Mouse (Mus musculus): ENCODE measurements at regions not wholly inside any gene's neighbourhood (a gene's known extent, or its start where the extent isn't known, plus 50 kb on each side); places are given as distances from the start of the nearest gene placed in this dataset.

DNA sequence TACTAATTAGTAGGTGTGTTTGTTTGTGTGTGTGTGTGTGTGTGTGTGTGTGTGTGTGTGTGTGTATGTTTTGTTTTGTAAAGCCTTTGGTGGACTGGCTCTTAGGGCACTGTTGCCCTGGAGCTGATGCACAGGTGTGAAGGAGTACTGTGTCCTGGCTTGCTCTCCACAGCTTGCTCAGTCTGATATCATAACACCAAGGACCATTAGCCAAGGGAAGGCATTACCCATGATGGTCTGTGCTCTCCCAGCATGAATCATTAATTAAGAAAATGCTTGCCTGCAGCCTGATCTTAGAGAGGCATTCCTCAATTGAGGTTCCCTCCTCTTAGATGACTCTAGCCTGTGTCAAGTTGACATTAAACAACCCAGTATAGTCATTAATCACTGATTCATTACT, 54.7 kb downstream of the Spry2 start:
- no peaks in the 10 kb centered on the region for H3K36me3 ChIP-seq (ENCODE audit: control insufficient read depth, insufficient read depth, low read length)
- no peaks in the 10 kb centered on the region for H3K4me1 ChIP-seq (ENCODE audit: control insufficient read depth, insufficient read depth, low read length)
- no peak overlapping the region for H3K4me3 ChIP-seq (replicated peaks; ENCODE audit: low read length)
- no peaks in the 10 kb centered on the region for H3K27me3 ChIP-seq (ENCODE audit: control insufficient read depth, insufficient read depth, low read length)
- no peaks in the 10 kb centered on the region for H3K9me3 ChIP-seq (replicated peaks; ENCODE audit: control insufficient read depth, low read length)
- H3K27ac ChIP-seq (ENCODE audit: low read length): no peak overlapping the region
- no peak overlapping the region for H3K4me2 ChIP-seq (ENCODE audit: low read depth, low read length)
- H3K9ac ChIP-seq (ENCODE audit: low read length): no peak overlapping the region
- ATAC-seq (ENCODE audit: insufficient read depth, low FRiP score): no peak

DNA sequence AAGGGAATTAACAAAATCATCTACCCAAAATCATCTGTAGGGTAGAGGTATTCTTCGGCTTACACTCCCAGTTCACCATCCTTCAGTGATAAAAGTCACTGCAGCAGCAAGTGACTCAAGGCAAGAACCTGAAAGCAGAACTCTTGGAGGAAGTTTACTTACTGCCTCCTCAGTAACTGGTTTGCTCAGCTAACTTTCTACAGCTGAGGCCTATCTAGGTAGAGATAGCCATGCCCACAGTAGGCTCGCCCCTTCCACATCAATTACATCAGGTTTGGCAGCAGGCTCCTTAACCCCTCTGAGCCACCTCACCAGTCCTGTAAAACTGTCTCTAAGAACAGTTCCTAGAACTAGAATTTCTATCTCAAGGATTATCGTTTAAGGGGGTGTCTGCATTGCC, 59.1 kb downstream of the Spry2 start:
- WGBS: 65% methylated on average over 3 of the region's 3 CpGs
- no peak overlapping the region for H3K4me2 ChIP-seq (ENCODE audit: low read depth, low read length)
- ATAC-seq (ENCODE audit: insufficient read depth, low FRiP score): no peak
- no peaks in the 10 kb centered on the region for H3K27me3 ChIP-seq (ENCODE audit: control insufficient read depth, insufficient read depth, low read length)
- no peak overlapping the region for H3K27ac ChIP-seq (ENCODE audit: low read length)
- H3K4me3 ChIP-seq (replicated peaks; ENCODE audit: low read length): no peak overlapping the region
- no peak overlapping the region for H3K9ac ChIP-seq (ENCODE audit: low read length)
- H3K9me3 ChIP-seq (replicated peaks; ENCODE audit: control insufficient read depth, low read length): no peaks in the 10 kb centered on the region
- no peaks in the 10 kb centered on the region for H3K4me1 ChIP-seq (ENCODE audit: control insufficient read depth, insufficient read depth, low read length)
- H3K36me3 ChIP-seq (ENCODE audit: control insufficient read depth, insufficient read depth, low read length): no peaks in the 10 kb centered on the region

DNA sequence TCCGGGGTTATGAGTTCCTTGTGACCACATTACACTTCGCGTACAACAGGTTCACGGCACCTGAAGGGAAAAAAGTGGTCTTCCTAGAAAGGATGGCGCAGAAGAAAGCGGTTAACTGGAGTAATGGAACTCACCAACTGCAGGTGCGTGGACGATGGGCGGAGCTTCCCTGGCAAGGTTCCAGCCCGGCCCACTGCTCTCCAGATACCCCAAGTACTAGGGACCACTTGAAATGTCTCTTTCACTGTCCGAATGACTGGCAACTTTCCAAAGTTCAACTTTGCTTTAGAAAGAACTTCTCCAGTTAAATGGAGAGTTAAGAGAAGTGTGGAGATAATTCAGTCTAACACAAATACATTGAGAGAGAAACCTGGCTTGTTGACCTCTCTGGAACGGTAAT, 65.9 kb downstream of the Spry2 start:
- H3K9ac ChIP-seq (ENCODE audit: low read length): no peak overlapping the region
- ATAC-seq (ENCODE audit: insufficient read depth, low FRiP score): no peak
- H3K27me3 ChIP-seq (ENCODE audit: control insufficient read depth, insufficient read depth, low read length): no peaks in the 10 kb centered on the region
- WGBS: 74% methylated on average over 12 of the region's 12 CpGs
- H3K4me1 ChIP-seq (ENCODE audit: control insufficient read depth, insufficient read depth, low read length): no peaks in the 10 kb centered on the region
- no peak overlapping the region for H3K4me3 ChIP-seq (replicated peaks; ENCODE audit: low read length)
- H3K27ac ChIP-seq (ENCODE audit: low read length): no peak overlapping the region
- no peak overlapping the region for H3K4me2 ChIP-seq (ENCODE audit: low read depth, low read length)
- H3K9me3 ChIP-seq (replicated peaks; ENCODE audit: control insufficient read depth, low read length): no peaks in the 10 kb centered on the region
- H3K36me3 ChIP-seq (ENCODE audit: control insufficient read depth, insufficient read depth, low read length): no peaks in the 10 kb centered on the region

DNA sequence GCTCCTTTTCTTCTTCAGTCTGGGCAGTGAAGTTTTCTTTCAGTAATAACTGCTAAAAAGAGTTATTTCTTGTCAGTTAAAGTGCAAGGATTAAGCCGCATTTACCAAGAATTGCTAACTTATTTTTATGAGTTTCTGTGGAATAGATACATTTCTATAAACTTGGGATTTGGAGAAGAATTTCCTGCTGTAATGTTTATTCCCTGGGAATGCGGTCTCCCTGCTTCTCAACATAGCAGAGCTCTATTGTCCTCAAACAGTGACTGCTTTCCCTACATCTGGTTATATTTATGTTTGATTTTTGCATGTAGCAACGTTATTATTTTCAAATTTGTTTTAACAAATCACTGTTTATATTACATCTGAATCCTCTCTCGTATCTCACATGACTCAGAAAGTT, 66.3 kb downstream of the Spry2 start:
- Histone ChIP-seq H3K4me2 (ENCODE audit: low read depth, low read length) (no peak overlapping the region), H3K4me1 (ENCODE audit: control insufficient read depth, insufficient read depth, low read length) (no peaks in the 10 kb centered on the region), H3K27me3 (ENCODE audit: control insufficient read depth, insufficient read depth, low read length) (no peaks in the 10 kb centered on the region), H3K9ac (ENCODE audit: low read length) (no peak overlapping the region), H3K4me3 (replicated peaks; ENCODE audit: low read length) (no peak overlapping the region), H3K36me3 (ENCODE audit: control insufficient read depth, insufficient read depth, low read length) (no peaks in the 10 kb centered on the region), H3K27ac (ENCODE audit: low read length) (no peak overlapping the region), H3K9me3 (replicated peaks; ENCODE audit: control insufficient read depth, low read length) (no peaks in the 10 kb centered on the region)
- ATAC-seq (ENCODE audit: insufficient read depth, low FRiP score): no peak
- WGBS: 47% methylated on average over 4 of the region's 4 CpGs

DNA sequence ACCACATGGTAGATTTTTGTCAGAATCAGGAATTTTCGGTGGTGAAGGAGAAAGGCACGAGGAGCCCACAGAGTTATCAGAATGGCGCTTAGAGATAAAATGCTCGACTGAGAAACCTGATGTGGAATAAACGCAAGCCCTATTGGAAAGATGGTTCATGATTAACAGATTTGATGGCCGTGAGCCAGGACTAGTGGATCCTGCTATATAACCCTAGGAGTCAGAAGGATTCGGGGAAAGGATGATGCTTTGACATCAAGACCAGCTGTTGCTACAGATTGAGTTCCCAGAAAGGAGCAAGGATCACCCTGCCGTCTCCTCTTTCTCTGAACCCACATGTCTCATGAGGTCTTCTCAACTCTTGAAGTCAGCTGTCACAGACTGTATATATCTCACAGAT, 73.5 kb downstream of the Spry2 start:
- Histone ChIP-seq H3K9me3 (replicated peaks; ENCODE audit: control insufficient read depth, low read length) (no peaks in the 10 kb centered on the region), H3K4me3 (replicated peaks; ENCODE audit: low read length) (no peak overlapping the region), H3K27ac (ENCODE audit: low read length) (no peak overlapping the region), H3K4me1 (ENCODE audit: control insufficient read depth, insufficient read depth, low read length) (no peaks in the 10 kb centered on the region), H3K36me3 (ENCODE audit: control insufficient read depth, insufficient read depth, low read length) (no peaks in the 10 kb centered on the region), H3K27me3 (ENCODE audit: control insufficient read depth, insufficient read depth, low read length) (no peaks in the 10 kb centered on the region), H3K4me2 (ENCODE audit: low read depth, low read length) (no peak overlapping the region), H3K9ac (ENCODE audit: low read length) (no peak overlapping the region)
- WGBS: 64% methylated on average over 8 of the region's 8 CpGs
- ATAC-seq (ENCODE audit: insufficient read depth, low FRiP score): no peak

DNA sequence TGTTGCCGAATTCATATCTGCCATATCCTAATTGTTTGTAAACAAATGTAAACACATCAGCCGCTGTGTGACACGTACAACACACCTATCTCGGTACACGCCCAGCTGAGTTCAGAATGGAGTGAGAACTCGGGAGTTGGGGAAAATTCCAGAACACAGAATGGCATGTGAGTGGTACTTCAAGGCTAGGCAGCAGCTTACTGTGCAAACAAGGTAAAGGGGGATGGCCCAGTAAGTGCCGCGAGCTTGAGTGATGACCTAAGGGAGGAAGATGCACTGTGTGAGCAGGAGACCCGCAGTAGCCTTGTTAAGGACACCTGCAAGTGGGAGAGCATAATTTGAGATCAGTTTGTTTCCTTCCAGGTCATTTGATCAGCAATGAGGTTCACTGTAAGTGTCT, 74.0 kb downstream of the Spry2 start:
- Histone ChIP-seq H3K4me1 (ENCODE audit: control insufficient read depth, insufficient read depth, low read length) (no peaks in the 10 kb centered on the region), H3K27ac (ENCODE audit: low read length) (no peak overlapping the region), H3K27me3 (ENCODE audit: control insufficient read depth, insufficient read depth, low read length) (no peaks in the 10 kb centered on the region), H3K9ac (ENCODE audit: low read length) (no peak overlapping the region), H3K4me2 (ENCODE audit: low read depth, low read length) (no peak overlapping the region), H3K36me3 (ENCODE audit: control insufficient read depth, insufficient read depth, low read length) (no peaks in the 10 kb centered on the region), H3K9me3 (replicated peaks; ENCODE audit: control insufficient read depth, low read length) (no peaks in the 10 kb centered on the region), H3K4me3 (replicated peaks; ENCODE audit: low read length) (no peak overlapping the region)
- no peak for ATAC-seq (ENCODE audit: insufficient read depth, low FRiP score)
- 69% methylated on average over 9 of the region's 9 CpGs for WGBS

DNA sequence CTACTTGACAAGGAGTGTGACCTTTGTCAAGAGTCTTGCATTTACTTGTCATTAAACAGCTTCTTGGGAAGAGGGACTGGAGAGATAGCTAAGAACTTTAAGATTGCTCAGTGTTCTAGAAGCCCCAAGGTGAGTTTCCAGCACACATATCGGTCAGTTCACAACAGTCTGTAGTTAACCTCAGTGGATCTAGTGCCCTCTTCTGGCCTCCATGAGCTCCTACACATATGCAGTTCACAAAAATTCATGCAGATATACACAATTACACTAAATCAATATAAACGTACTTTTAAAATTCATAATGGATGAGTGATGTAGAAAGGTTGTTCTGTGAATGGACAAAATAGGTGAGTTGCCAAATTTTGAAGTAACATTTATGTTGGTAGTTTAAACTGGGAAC, 77.1 kb downstream of the Spry2 start:
- H3K27ac ChIP-seq (ENCODE audit: low read length): no peak overlapping the region
- peaks cover 6% of the 10 kb centered on the region; the same call in 1 of the 2 replicates for H3K4me1 ChIP-seq (ENCODE audit: control insufficient read depth, insufficient read depth, low read length)
- H3K9me3 ChIP-seq (replicated peaks; ENCODE audit: control insufficient read depth, low read length): no peaks in the 10 kb centered on the region
- H3K27me3 ChIP-seq (ENCODE audit: control insufficient read depth, insufficient read depth, low read length): no peaks in the 10 kb centered on the region
- H3K36me3 ChIP-seq (ENCODE audit: control insufficient read depth, insufficient read depth, low read length): no peaks in the 10 kb centered on the region
- no peak overlapping the region for H3K4me3 ChIP-seq (replicated peaks; ENCODE audit: low read length)
- H3K4me2 ChIP-seq (ENCODE audit: low read depth, low read length): no peak overlapping the region
- no peak overlapping the region for H3K9ac ChIP-seq (ENCODE audit: low read length)
- 95% methylated on average over 2 of the region's 2 CpGs for whole genome bisulfite sequencing
- no peak for ATAC-seq (ENCODE audit: insufficient read depth, low FRiP score)

DNA sequence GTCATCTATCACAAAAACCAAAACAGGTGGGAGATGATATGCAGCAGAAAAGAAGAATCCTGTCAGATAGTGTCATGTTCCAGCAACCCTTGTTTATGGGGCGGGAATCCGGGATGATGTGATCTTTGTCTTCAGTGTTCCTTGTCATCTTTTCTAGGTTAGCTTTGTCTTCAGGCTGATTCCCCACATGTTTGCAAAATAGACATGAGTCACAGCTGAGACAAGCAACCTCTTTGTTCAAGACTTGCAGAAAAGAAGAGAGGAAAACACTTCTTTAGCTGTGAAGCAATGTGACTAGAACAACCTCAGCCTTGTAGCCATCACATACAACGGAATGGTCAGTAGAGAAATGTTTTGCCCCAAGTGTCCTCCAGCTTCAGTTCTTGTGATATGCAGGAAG, 77.8 kb downstream of the Spry2 start:
- H3K4me3 ChIP-seq (replicated peaks; ENCODE audit: low read length): no peak overlapping the region
- no peaks in the 10 kb centered on the region for H3K36me3 ChIP-seq (ENCODE audit: control insufficient read depth, insufficient read depth, low read length)
- H3K27me3 ChIP-seq (ENCODE audit: control insufficient read depth, insufficient read depth, low read length): no peaks in the 10 kb centered on the region
- H3K4me2 ChIP-seq (ENCODE audit: low read depth, low read length): no peak overlapping the region
- H3K4me1 ChIP-seq (ENCODE audit: control insufficient read depth, insufficient read depth, low read length): peaks cover 6% of the 10 kb centered on the region; the same call in 1 of the 2 replicates
- ATAC-seq (ENCODE audit: insufficient read depth, low FRiP score): no peak
- H3K9me3 ChIP-seq (replicated peaks; ENCODE audit: control insufficient read depth, low read length): no peaks in the 10 kb centered on the region
- no peak overlapping the region for H3K27ac ChIP-seq (ENCODE audit: low read length)
- no peak overlapping the region for H3K9ac ChIP-seq (ENCODE audit: low read length)
- WGBS: 88% methylated on average over 3 of the region's 3 CpGs

DNA sequence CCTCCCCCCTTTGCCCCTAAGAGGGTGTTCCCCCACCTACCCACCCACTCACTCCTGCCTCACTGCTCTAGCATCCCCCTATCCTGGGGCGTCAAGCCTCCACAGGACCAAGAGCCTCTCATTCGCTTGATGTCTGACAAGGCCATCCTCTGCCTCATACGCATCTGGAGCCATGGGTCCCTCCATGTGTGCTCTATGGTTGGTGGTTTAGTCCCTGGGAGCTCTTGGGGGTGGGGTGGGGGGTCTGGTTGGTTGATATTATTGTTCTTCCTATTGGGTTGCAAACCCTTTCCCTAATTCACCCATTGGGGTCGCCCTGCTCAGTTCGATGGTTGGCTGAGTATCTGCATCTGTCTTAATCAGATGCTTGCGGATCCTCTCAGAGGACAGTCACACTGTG, 79.1 kb downstream of the Spry2 start:
- H3K9me3 ChIP-seq (replicated peaks; ENCODE audit: control insufficient read depth, low read length): no peaks in the 10 kb centered on the region
- no peaks in the 10 kb centered on the region for H3K36me3 ChIP-seq (ENCODE audit: control insufficient read depth, insufficient read depth, low read length)
- H3K9ac ChIP-seq (ENCODE audit: low read length): no peak overlapping the region
- no peaks in the 10 kb centered on the region for H3K27me3 ChIP-seq (ENCODE audit: control insufficient read depth, insufficient read depth, low read length)
- 94% methylated on average over 6 of the region's 6 CpGs for WGBS
- H3K4me2 ChIP-seq (ENCODE audit: low read depth, low read length): no peak overlapping the region
- H3K4me1 ChIP-seq (ENCODE audit: control insufficient read depth, insufficient read depth, low read length): peaks cover 6% of the 10 kb centered on the region; the same call in 1 of the 2 replicates
- no peak for ATAC-seq (ENCODE audit: insufficient read depth, low FRiP score)
- H3K27ac ChIP-seq (ENCODE audit: low read length): no peak overlapping the region
- no peak overlapping the region for H3K4me3 ChIP-seq (replicated peaks; ENCODE audit: low read length)

DNA sequence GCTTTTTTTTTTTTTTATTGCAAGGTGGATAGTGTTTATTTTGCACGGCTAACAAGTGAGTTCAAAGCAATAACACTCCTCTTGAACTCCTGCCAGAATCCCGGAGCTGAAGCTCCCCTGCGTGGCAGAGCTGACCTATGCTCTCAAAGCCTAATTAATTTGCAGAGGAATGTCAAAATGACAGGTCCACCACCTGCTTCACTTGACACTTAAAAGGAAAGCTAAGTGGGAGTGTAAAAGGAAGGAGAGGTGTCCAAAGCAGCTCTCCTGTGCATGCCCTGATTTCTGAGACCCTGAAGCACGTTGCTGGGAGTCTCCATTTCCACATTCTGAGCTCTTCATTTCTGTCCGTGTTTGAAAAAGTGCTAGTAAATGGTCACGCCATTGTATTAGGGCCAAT, 80.8 kb downstream of the Spry2 start:
- WGBS: 16% methylated on average over 6 of the region's 6 CpGs
- peak overlapping the region; percentile 55 for H3K4me2 ChIP-seq (ENCODE audit: low read depth, low read length)
- H3K36me3 ChIP-seq (ENCODE audit: control insufficient read depth, insufficient read depth, low read length): no peaks in the 10 kb centered on the region
- H3K27me3 ChIP-seq (ENCODE audit: control insufficient read depth, insufficient read depth, low read length): no peaks in the 10 kb centered on the region
- 0 out of 2 replicates have a peak overlapping the region, but pooled peaks have one; percentile 22 for H3K9ac ChIP-seq (ENCODE audit: low read length)
- peak; percentile 58; the same call in 1 of the 2 replicates for ATAC-seq (ENCODE audit: insufficient read depth, low FRiP score)
- peaks cover 6% of the 10 kb centered on the region; the same call in 1 of the 2 replicates for H3K4me1 ChIP-seq (ENCODE audit: control insufficient read depth, insufficient read depth, low read length)
- peak overlapping the region; percentile 31 for H3K4me3 ChIP-seq (replicated peaks; ENCODE audit: low read length)
- H3K27ac ChIP-seq (ENCODE audit: low read length): no peak overlapping the region
- no peaks in the 10 kb centered on the region for H3K9me3 ChIP-seq (replicated peaks; ENCODE audit: control insufficient read depth, low read length)
